Mouse (Mus musculus): ENCODE measurements around the gene Sntb2. TPM values are rescaled to one million over a fixed set of nuclear protein-coding genes. Genes with fewer than 3 reads are reported as not detected.
A peak's percentile ranks its signal among the peaks of the same experiment; 100 is the strongest.

Sntb2 gene
- total and polyA plus RNA-seq, 3 experiments, result 0.86 to 2.3 (median 1.3) TPM

- H3K9me3 ChIP-seq (replicated peaks; ENCODE audit: low read length), result no peaks in the 10 kb centered on the region
- H3K4me3 ChIP-seq (replicated peaks in 1 of 3; ENCODE audit: low read depth in 2 of 3, low read length in 2 of 3, poor library complexity in 1 of 3), result no peak overlapping the region
- TF ChIP-seq PAX5 (IDR thresholded peaks at IDR 0.05; ENCODE audit: low read length) (no peak), POLR2A (IDR thresholded peaks at IDR 0.05; ENCODE audit: low read depth, low read length) (no peak), NRF1 (IDR thresholded peaks at IDR 0.05; ENCODE audit: low read depth, low read length) (no peak), ETS1 (conservative IDR thresholded peaks at IDR 0.05; ENCODE audit: low read depth, low read length) (no peak), NELFE (IDR thresholded peaks at IDR 0.05; ENCODE audit: low read depth, low read length) (no peak), ELF1 (IDR thresholded peaks at IDR 0.05; ENCODE audit: low read depth, low read length) (no peak)
- no peak overlapping the region for H3K9ac ChIP-seq (ENCODE audit: insufficient read depth, low read depth)
- no peaks in the 10 kb centered on the region for H3K36me3 ChIP-seq (replicated peaks in 1 of 2; ENCODE audit: control insufficient read depth in 1 of 2, insufficient read depth in 1 of 2, low read length in 1 of 2)
- no peak overlapping the region for H3K27ac ChIP-seq (ENCODE audit: insufficient read depth, low read depth)
- H3K27me3 ChIP-seq (replicated peaks), result peaks cover 2% of the 10 kb centered on the region
- H3K79me2 ChIP-seq (replicated peaks; ENCODE audit: control insufficient read depth, extremely low read depth, insufficient read depth, poor library complexity, severe bottlenecking), result peaks cover 15% of the 10 kb centered on the region; the same call in 1 of the 2 replicates
- dilution Hi-C loops (cut with MboI; ENCODE audit: extremely low pct_ligation_motif_present, extremely low pct_unique_long_range_greater_than_20kb, low sequenced_read_pairs), result no loop called here
- H3K4me1 ChIP-seq (ENCODE audit: control insufficient read depth in 1 of 2, insufficient read depth in 2 of 2), result peaks cover 13 to 36% of the 10 kb centered on the region in 2 experiments
- no peak for DNase-seq (ENCODE audit: extremely low read depth)
- in situ Hi-C loops (cut with MboI; ENCODE audit: low pct_ligation_motif_present, low pct_unique_long_range_greater_than_20kb, low sequenced_read_pairs), result no loop called here
- H3K4me2 ChIP-seq (ENCODE audit: insufficient read depth, low read depth, poor library complexity, severe bottlenecking), result no peak overlapping the region
Observed at GRCm38 (mm10) chr8:107029310-107029709, 93.8 kb downstream of the Sntb2 start.

GRCm38 (mm10) chr8:107030058-107030457, 94.5 kb downstream of the Sntb2 start:
- H3K4me2 ChIP-seq (ENCODE audit: insufficient read depth, low read depth, poor library complexity, severe bottlenecking), result no peak overlapping the region
- no peak for DNase-seq (ENCODE audit: extremely low read depth)
- peaks cover 2% of the 10 kb centered on the region for H3K27me3 ChIP-seq (replicated peaks)
- TF ChIP-seq JUN (IDR thresholded peaks at IDR 0.05; ENCODE audit: insufficient read depth, low read depth, low read length), result no peak
- 0 out of 2 replicates have a peak, but pooled peaks have one; percentile 18 for TF ChIP-seq BHLHE40 (IDR thresholded peaks at IDR 0.05; ENCODE audit: low read depth, low read length)
- H3K4me3 ChIP-seq (replicated peaks in 1 of 3; ENCODE audit: low read depth in 2 of 3, low read length in 2 of 3, poor library complexity in 1 of 3), result no peak overlapping the region
- H3K9ac ChIP-seq (ENCODE audit: insufficient read depth, low read depth), result no peak overlapping the region
- peaks cover 16% of the 10 kb centered on the region; the same call in 1 of the 2 replicates for H3K79me2 ChIP-seq (replicated peaks; ENCODE audit: control insufficient read depth, extremely low read depth, insufficient read depth, poor library complexity, severe bottlenecking)
- H3K27ac ChIP-seq (ENCODE audit: insufficient read depth, low read depth), result no peak overlapping the region
- dilution Hi-C loops (cut with MboI; ENCODE audit: extremely low pct_ligation_motif_present, extremely low pct_unique_long_range_greater_than_20kb, low sequenced_read_pairs), result no loop called here
- H3K36me3 ChIP-seq (replicated peaks in 1 of 2; ENCODE audit: control insufficient read depth in 1 of 2, insufficient read depth in 1 of 2, low read length in 1 of 2), result peaks cover 0 to 3% of the 10 kb centered on the region in 2 experiments
- H3K9me3 ChIP-seq (replicated peaks; ENCODE audit: low read length), result no peaks in the 10 kb centered on the region
- peaks cover 13 to 40% of the 10 kb centered on the region in 2 experiments for H3K4me1 ChIP-seq (ENCODE audit: control insufficient read depth in 1 of 2, insufficient read depth in 2 of 2)
- in situ Hi-C loops (cut with MboI; ENCODE audit: low pct_ligation_motif_present, low pct_unique_long_range_greater_than_20kb, low sequenced_read_pairs), result no loop called here

DNA sequence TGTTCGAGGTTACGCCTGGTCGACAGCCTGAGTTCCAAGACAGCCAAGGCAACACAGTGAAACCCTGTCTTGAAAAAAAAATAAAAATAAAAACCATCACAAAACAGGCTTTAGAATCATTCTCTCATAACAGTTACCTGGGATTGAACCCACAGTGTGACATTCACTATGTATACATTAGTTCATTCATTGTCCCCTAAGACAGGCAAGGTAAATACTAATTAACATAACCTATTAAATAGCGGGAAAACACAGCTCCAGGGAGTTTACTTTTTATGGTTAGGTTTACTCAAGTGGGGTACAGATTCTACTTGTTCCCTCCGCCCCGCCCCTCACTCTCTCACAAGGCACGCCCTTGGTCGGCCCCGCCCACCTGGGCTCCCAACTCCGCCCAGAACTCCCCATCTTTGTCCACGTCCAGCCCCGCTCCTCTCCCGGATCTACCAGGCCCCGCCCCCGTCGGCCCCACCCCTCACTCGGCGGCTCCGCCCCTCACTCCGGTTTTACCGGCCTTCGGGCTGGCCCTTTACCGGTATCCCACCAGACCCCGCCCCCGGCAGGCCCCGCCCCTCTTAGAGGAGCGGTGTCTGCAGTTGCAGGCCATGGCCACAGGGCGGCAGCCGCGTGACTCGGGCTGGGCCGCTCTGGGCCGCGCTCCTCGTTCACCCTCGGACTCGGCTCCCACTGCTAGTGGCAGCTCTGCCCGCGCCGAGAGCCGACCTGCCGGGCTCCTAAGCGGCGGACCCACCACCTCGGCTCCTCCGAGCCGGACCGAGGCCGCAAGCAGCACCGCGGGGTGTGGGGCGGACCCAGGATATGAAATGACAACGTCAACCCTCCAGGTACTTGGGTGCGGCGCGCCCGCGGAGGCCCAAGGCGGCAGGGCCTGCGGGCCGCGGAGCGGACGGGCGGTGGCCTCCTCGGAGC, 95.4 kb downstream of the Sntb2 start, which contains the start of gene Vps4a:
Gene Vps4a (plus strand): TSS at position 573 of the 927 bp plus-strand sequence.
- Histone ChIP-seq H3K27me3 (replicated peaks) (peaks cover 2% of the 10 kb centered on the region), H3K4me2 (ENCODE audit: insufficient read depth, low read depth, poor library complexity, severe bottlenecking) (peak within 1 kb of the TSS; percentile 80), H3K79me2 (replicated peaks; ENCODE audit: control insufficient read depth, extremely low read depth, insufficient read depth, poor library complexity, severe bottlenecking) (peaks cover 16% of the 10 kb centered on the region; the same call in 1 of the 2 replicates), H3K9ac (ENCODE audit: insufficient read depth, low read depth) (peak within 1 kb of the TSS; percentile 86), H3K36me3 (replicated peaks in 1 of 2; ENCODE audit: control insufficient read depth in 1 of 2, insufficient read depth in 1 of 2, low read length in 1 of 2) (peaks cover 0 to 7% of the 10 kb centered on the region in 2 experiments), H3K9me3 (replicated peaks; ENCODE audit: low read length) (no peaks in the 10 kb centered on the region), H3K4me1 (ENCODE audit: control insufficient read depth in 1 of 2, insufficient read depth in 2 of 2) (peaks cover 13 to 34% of the 10 kb centered on the region in 2 experiments), H3K4me3 (replicated peaks in 1 of 3; ENCODE audit: low read depth in 2 of 3, low read length in 2 of 3, poor library complexity in 1 of 3) (peak within 1 kb of the TSS; percentile 55 to 94 (median 92)), H3K27ac (ENCODE audit: insufficient read depth, low read depth) (0 out of 2 replicates have a peak within 1 kb of the TSS, but pooled peaks have one; percentile 12)
- in situ Hi-C loops (cut with MboI; ENCODE audit: low pct_ligation_motif_present, low pct_unique_long_range_greater_than_20kb, low sequenced_read_pairs), result no loop called here
- dilution Hi-C loops (cut with MboI; ENCODE audit: extremely low pct_ligation_motif_present, extremely low pct_unique_long_range_greater_than_20kb, low sequenced_read_pairs), result no loop called here
- peak; percentile 92 for DNase-seq (ENCODE audit: extremely low read depth)
- TF ChIP-seq KAT2A (IDR thresholded peaks at IDR 0.05; ENCODE audit: insufficient replicate concordance, low read length), result peak; percentile 56; the same call in 1 of the 2 replicates
- TF ChIP-seq CHD2 (IDR thresholded peaks at IDR 0.05; ENCODE audit: low read length), result no peak
- no peak for TF ChIP-seq TBP (conservative IDR thresholded peaks at IDR 0.05; ENCODE audit: low read depth, low read length)
- no peak for TF ChIP-seq ZKSCAN1 (IDR thresholded peaks at IDR 0.05; ENCODE audit: borderline replicate concordance, low read depth, low read length)
- TF ChIP-seq ZNF384 (IDR thresholded peaks at IDR 0.05; ENCODE audit: low read depth, low read length), result no peak
- no peak for TF ChIP-seq JUND (conservative IDR thresholded peaks at IDR 0.05; ENCODE audit: low read depth, low read length)
- TF ChIP-seq USF1 (IDR thresholded peaks at IDR 0.05; ENCODE audit: low read depth, low read length), result no peak
- TF ChIP-seq RAD21 (IDR thresholded peaks at IDR 0.05; ENCODE audit: low read depth, low read length), result no peak; the same call in 1 of the 2 replicates
- no peak for TF ChIP-seq JUN (IDR thresholded peaks at IDR 0.05; ENCODE audit: insufficient read depth, low read depth, low read length)
- peak; percentile 66; the same call in 1 of the 2 replicates for TF ChIP-seq MXI1 (IDR thresholded peaks at IDR 0.05; ENCODE audit: low read depth, low read length)
- TF ChIP-seq MAFK (IDR thresholded peaks at IDR 0.05; ENCODE audit: insufficient replicate concordance, low read length), result no peak
- TF ChIP-seq CTCF (conservative IDR thresholded peaks at IDR 0.05 in 1 of 2, IDR thresholded peaks at IDR 0.05 in 1 of 2; ENCODE audit: low read depth in 2 of 2, low read length in 2 of 2), result peak in 1 of 2 experiments; percentile 81; a peak in 2 of 4 replicates
- no peak for TF ChIP-seq USF2 (conservative IDR thresholded peaks at IDR 0.05; ENCODE audit: low read depth, low read length)
- peak; percentile 7; the same call in 1 of the 2 replicates for TF ChIP-seq GABPA (IDR thresholded peaks at IDR 0.05; ENCODE audit: insufficient replicate concordance, low read depth, low read length)
- TF ChIP-seq MAX (IDR thresholded peaks at IDR 0.05; ENCODE audit: low read length), result no peak; the same call in 1 of the 2 replicates
- no peak for TF ChIP-seq MYC (IDR thresholded peaks at IDR 0.05; ENCODE audit: low read depth, low read length)

All from CH12.LX (cell line).